Mouse (Mus musculus): ENCODE data around the gene Olfr424.

The Olfr424 gene

DNA sequence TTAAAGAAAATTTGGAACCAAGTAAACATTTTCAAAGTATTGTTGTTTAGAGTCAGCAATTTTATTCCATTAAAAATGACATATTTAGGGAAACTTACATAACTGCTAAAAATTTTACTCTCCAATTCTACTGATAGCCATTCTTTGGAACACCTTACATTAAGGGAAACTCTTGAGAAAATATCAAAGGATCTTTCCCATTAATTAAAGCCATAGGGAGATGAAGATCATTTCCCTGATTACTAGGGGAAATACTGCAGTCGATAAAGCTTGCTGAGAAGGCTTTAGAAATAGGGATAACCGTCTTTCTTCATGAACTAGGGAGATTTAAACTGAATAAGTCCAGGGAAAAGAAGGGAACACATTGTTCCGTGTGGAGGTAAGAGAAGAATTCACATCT, at the start of gene Olfr424:
Olfr424 (plus strand) TSS at position 301 of the 400 bp plus-strand sequence.
- no peak for DNase-seq (ENCODE audit: low spot score)

- no peak for DNase-seq (ENCODE audit: low spot score)
These were observed 47.3 kb upstream of the Olfr424 start, which contains the start of gene Olfr429 for GRCm38 (mm10) chr1:174084031-174084430. Olfr429 (plus strand) TSS chr1:174084331.

GRCm38 (mm10) chr1:174096591-174096990, 34.7 kb upstream of the Olfr424 start, which contains the start of gene Olfr427:
Olfr427 (plus strand) TSS chr1:174096891.
- no peak for DNase-seq (ENCODE audit: low spot score)

GRCm38 (mm10) chr1:174103735-174104134, 27.6 kb upstream of the Olfr424 start:
- peak; percentile 55 for DNase-seq (ENCODE audit: low spot score)

GRCm38 (mm10) chr1:174121062-174121461, 10.3 kb upstream of the Olfr424 start, which contains the start of gene Olfr231:
Olfr231 (minus strand) TSS chr1:174121162.
- DNase-seq (ENCODE audit: low spot score) = no peak

DNA sequence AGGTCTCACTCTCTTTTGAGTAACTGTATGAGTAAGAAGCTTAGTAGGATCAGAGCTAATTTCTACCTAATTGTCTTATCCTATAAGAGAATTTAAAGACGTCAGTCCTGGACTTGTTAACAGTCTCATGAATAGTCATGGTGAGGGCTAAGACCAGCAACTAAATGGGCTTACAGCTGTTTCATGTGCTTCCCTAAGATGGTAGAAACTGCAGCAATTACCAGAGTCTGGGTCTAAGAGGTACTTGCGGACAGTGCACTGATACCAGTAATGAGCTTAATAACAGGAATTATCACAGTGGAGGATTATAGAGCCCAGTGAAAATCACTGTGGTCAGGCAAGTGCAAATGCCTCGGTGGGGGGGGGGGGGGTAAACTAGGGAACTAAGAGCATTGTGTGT, 682 bp downstream of the Olfr424 start:
- DNase-seq (ENCODE audit: low spot score) = no peak

- no peak for DNase-seq (ENCODE audit: low spot score)
These were observed 10.1 kb downstream of the Olfr424 start for GRCm38 (mm10) chr1:174141384-174141783.

DNA sequence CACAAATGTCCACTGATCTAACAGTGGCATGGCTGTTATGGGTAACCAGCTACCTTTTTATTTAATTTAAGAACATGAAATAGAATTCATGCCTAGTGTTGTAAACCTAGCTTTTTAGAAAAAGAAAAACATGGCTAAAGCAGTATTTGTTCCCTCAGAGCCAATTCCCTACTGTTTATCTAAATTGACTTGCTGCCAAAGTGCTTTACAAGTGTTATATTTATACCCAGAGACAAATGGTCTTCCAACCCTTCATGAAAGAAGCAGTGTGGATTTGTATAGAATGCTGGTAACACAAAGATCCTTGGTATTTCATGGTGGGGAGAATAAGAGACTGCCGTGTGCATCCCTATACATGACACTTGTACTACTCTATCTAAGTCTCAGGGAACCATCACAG, 15.4 kb downstream of the Olfr424 start:
- DNase-seq (ENCODE audit: low spot score) = no peak

GRCm38 (mm10) chr1:174149289-174149688, 18.0 kb downstream of the Olfr424 start:
- no peak for DNase-seq (ENCODE audit: low spot score)

DNA sequence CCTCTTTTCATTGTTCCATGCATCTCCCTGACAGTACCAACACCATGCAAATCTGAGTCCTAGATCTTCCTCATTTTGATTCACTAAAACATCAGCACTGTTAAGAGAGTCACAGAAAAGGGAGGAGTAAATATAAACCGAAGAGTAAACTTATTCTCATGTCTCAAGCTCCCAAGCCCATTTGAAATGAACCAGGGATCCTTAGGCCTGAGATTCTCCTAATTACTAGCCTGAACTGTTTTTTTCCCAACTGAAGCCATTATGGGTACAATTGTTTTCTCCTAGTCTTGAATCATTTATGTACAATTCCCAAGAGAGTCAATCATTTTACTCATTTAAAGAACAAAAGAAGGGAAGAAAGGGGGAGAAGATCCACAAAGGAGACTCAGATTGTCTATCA, 24.0 kb downstream of the Olfr424 start, which contains the start of gene Olfr420:
Olfr420 (plus strand) TSS at position 301 of the 400 bp plus-strand sequence.
- DNase-seq (ENCODE audit: low spot score) = no peak

GRCm38 (mm10) chr1:174157622-174158021, 26.3 kb downstream of the Olfr424 start:
- no peak for DNase-seq (ENCODE audit: low spot score)

DNA sequence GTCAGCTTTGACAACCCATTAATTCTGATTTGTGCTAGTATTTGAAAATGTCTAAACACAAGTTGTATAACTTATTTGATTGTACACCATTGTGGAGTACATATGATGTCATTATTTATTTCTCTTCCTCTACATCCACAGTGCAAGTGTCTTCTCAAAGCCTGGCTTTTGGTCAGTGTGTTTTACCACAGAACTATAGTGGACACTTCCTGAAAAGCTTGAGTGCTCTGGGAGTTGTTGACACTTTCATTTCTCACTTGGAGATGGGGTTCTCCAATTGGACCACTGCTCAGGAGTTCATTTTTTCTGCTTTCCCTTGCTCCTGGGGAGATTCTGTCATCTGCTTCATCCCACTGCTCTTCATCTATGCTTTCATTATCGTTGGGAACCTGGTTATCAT, 27.2 kb downstream of the Olfr424 start:
- no peak for DNase-seq (ENCODE audit: low spot score)

DNA sequence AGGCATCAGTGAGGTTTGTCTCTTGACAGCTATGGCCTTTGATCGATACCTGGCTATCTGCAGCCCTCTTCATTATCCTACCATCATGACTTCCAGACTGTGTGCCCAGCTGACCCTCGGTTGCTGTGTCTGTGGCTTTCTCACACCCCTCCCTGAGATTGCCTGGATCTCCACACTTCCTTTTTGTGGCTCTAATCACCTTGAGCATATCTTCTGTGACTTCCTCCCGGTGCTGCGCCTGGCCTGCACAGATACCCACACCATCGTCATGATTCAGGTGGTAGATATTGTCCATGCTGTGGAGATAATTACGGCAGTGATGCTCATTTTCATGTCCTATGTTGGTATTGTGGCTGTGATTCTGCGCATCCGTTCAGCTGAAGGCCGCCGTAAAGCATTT, 27.8 kb downstream of the Olfr424 start:
- DNase-seq (ENCODE audit: low spot score) = no peak

DNA sequence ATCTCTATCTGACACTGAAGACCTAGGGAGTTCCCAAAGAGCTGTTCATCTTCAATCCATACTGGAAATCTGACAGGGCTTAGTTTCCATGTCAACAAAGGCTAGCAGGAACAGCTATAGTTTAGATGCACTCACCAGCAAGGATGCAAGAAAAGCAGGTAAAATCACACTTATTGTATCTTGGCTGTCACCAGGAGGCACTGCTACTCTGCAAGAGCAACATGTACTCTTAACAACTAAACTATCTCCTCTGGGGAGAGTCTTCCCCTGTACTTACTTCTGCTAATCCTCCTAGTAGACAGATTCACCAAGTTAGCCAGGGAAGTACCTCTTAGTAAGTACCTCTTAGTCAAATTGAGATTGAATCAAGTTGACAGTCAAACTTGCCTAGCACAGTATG, 37.7 kb downstream of the Olfr424 start:
- no peak for DNase-seq (ENCODE audit: low spot score)

- no peak for DNase-seq (ENCODE audit: low spot score)
These were observed 39.6 kb downstream of the Olfr424 start for GRCm38 (mm10) chr1:174170706-174171501.

GRCm38 (mm10) chr1:174171537-174171936, 40.2 kb downstream of the Olfr424 start:
- DNase-seq (ENCODE audit: low spot score) = no peak

DNA sequence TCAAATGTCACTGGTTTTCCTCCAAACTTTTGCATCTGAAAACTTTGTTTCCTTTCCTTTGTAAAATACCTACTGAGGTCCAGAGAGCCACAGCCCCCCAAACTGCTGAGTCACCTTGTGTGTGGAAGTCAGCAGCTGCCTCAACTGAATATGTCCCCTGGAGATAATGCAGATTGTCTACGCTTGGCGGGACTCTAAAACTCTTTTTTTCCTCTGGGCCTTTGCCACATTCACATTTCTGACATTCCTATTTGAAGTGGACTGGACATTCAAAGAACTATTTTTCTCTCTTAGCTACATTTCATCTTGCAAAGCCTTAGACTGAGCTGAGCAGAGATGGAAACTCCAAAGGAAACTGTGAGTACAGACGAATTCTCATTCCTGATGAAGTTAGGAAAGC, 41.3 kb downstream of the Olfr424 start, which contains the start of gene Spta1:
Spta1 (plus strand) TSS at position 172 of the 400 bp plus-strand sequence.
- DNase-seq (ENCODE audit: low spot score) = no peak
